Mouse (Mus musculus) forebrain, embryonic 11.5 days (tissue): ENCODE measurements around the gene Ppp4r1. TPM values are rescaled to one million over a fixed set of nuclear protein-coding genes. Genes with fewer than 3 reads are reported as not detected.

Experiments
- ATAC-seq: fragments of 200-750 bp; cut with Nextera tagmentation; replicated peaks from 2 replicates; pipeline ENCODE4 v1.8.0; 2017; ENCODE audit warnings: moderate TSS enrichment; ENCODE audit not compliant: low FRiP score
- DNase-seq: peaks from one replicate; pipeline ENCODE4 v3.0.0-alpha.2; 2017; ENCODE audit warnings: low spot score
- H3K27ac ChIP-seq: fragments of 300-500 bp; sonication (generic); 2 replicates; pipeline ENCODE4 v1.5.1; 2014; ENCODE audit warnings: low read depth, low read length
- H3K27me3 ChIP-seq: fragments of 300-500 bp; sonication (generic); 2 replicates; pipeline ENCODE4 v1.6.1; 2014; ENCODE audit warnings: mild to moderate bottlenecking, low read length, mixed read lengths; ENCODE audit not compliant: control insufficient read depth, insufficient read depth
- H3K36me3 ChIP-seq: fragments of 300-500 bp; sonication (generic); 2 replicates; pipeline ENCODE4 v1.6.1; 2014; ENCODE audit warnings: mild to moderate bottlenecking, low read length, moderate library complexity, mixed read lengths; ENCODE audit not compliant: control insufficient read depth, insufficient read depth
- H3K4me1 ChIP-seq: fragments of 300-500 bp; sonication (generic); replicated peaks from 2 replicates; pipeline ENCODE4 v1.6.1; 2014; ENCODE audit warnings: low read length, mixed read lengths; ENCODE audit not compliant: control insufficient read depth, insufficient read depth
- H3K4me2 ChIP-seq: fragments of 300-500 bp; sonication (generic); 2 replicates; pipeline ENCODE4 v1.6.1; 2014; ENCODE audit warnings: low read depth, mild to moderate bottlenecking, low read length, moderate library complexity, mixed read lengths; ENCODE audit not compliant: severe bottlenecking
- H3K4me3 ChIP-seq: fragments of 300-500 bp; sonication (generic); 2 replicates; pipeline ENCODE4 v1.5.1; 2014; ENCODE audit warnings: low read depth, low read length
- H3K9ac ChIP-seq: fragments of 300-500 bp; sonication (generic); 2 replicates; pipeline ENCODE4 v1.6.1; 2014; ENCODE audit warnings: low read length
- H3K9me3 ChIP-seq: fragments of 300-500 bp; sonication (generic); 2 replicates; pipeline ENCODE4 v1.6.1; 2016; ENCODE audit warnings: low read length, mixed read lengths; ENCODE audit not compliant: control insufficient read depth
- WGBS: fragments of 180-500 bp; shearing (Covaris S2); extraction: QIAGEN DNeasy Blood & Tissue Kit; methylation state at CpG from one replicate; pipeline ENCODE4 v1.1.7; 2014; 5-methylcytosine and 5-hydroxymethylcytosine counted together
- polyA plus RNA-seq: library from polyadenylated mRNA; unstranded; fragments of >200 nt; fragmentation: Nextera tagmentation; extraction: Ambion mirVana; gene quantifications from 2 replicates; pipeline ENCODE4 v1.2.1, GENCODE M21; 2014

Gene Ppp4r1
- polyA plus RNA-seq, 1 experiment from 2014 or later: 63.7 TPM

DNA sequence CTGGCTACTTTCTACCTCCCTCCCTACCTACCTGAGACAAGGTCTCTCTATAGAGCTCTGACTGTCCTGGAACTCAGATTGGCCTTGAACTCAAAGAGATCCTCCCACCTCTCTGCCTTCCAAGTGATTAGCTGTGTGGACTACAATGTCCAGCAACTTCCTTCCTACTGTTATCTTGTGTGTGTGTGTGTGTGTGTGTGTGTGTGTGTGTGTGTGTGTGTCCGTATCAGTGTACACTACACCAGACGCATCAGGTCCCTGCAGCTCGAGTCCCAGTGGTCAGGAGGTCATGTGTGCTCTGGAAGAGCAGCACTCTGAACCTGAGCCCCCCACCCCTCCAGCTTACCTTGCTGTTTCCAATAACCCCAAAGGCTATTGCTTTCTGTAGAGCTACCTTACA is 83.8 kb downstream of the Ppp4r1 start:
- no peaks in the 10 kb centered on the region; the same call in 1 of the 2 replicates for H3K36me3 ChIP-seq
- H3K9ac ChIP-seq: no peak overlapping the region
- no peak overlapping the region for H3K27ac ChIP-seq
- H3K4me3 ChIP-seq: no peak overlapping the region
- ATAC-seq: no peak
- H3K9me3 ChIP-seq: no peaks in the 10 kb centered on the region
- WGBS: 87% methylated on average over 3 of the region's 3 CpGs
- H3K4me2 ChIP-seq: no peak overlapping the region
- DNase-seq: no peak
- no peaks in the 10 kb centered on the region for H3K4me1 ChIP-seq
- H3K27me3 ChIP-seq: no peaks in the 10 kb centered on the region

DNA sequence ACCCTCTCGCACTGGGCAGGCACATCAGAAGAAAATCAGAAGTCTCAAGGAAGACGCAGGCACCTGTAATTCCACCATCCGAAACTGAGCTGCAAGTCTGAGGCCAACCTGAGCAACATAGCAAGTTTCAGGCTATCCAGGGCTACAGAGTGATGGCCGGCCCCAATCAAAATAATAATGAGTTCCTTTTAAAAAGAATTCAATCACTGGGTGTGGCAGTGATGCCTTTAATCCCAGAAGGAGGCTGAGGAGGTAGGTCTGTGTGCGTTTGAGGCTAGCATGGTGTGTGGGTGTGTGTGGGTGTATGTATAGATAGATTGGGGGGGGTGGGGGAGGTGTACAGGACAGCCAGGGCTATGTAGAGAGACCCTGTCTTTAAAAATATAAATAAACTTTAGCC is 85.6 kb downstream of the Ppp4r1 start:
- Histone ChIP-seq H3K4me1 (peaks cover 2% of the 10 kb centered on the region; the same call in 1 of the 2 replicates), H3K9me3 (no peaks in the 10 kb centered on the region), H3K4me2 (no peak overlapping the region), H3K36me3 (no peaks in the 10 kb centered on the region; the same call in 1 of the 2 replicates), H3K27ac (no peak overlapping the region), H3K9ac (no peak overlapping the region), H3K27me3 (no peaks in the 10 kb centered on the region), H3K4me3 (no peak overlapping the region)
- WGBS: 89% methylated on average over 5 of the region's 5 CpGs
- ATAC-seq (no peak), DNase-seq (no peak)

DNA sequence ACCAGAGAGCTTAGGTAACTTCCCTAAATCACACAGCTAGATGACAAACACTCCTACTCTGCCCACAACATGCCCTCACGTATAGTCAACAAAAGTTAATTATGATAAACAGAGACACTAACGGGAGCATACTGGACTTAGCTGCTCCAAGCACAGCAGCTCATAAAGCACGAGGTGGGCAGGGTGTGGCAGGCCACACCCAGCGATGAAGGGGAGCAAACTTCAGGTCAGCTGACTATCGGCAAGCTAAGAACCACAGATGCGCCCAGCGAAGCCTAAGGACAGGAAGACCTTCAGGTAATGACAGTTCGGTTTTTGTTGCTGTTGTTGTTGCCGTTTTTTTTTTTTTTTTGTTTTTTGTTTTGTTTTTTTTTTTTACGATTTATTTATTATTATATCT is 87.3 kb downstream of the Ppp4r1 start:
- peaks cover 2% of the 10 kb centered on the region; the same call in 1 of the 2 replicates for H3K4me1 ChIP-seq
- no peak overlapping the region for H3K27ac ChIP-seq
- H3K27me3 ChIP-seq: no peaks in the 10 kb centered on the region
- ATAC-seq: no peak
- no peak overlapping the region for H3K9ac ChIP-seq
- no peak overlapping the region for H3K4me2 ChIP-seq
- WGBS: 92% methylated on average over 10 of the region's 10 CpGs
- no peak for DNase-seq
- H3K4me3 ChIP-seq: no peak overlapping the region
- H3K36me3 ChIP-seq: no peaks in the 10 kb centered on the region; the same call in 1 of the 2 replicates
- no peaks in the 10 kb centered on the region for H3K9me3 ChIP-seq

DNA sequence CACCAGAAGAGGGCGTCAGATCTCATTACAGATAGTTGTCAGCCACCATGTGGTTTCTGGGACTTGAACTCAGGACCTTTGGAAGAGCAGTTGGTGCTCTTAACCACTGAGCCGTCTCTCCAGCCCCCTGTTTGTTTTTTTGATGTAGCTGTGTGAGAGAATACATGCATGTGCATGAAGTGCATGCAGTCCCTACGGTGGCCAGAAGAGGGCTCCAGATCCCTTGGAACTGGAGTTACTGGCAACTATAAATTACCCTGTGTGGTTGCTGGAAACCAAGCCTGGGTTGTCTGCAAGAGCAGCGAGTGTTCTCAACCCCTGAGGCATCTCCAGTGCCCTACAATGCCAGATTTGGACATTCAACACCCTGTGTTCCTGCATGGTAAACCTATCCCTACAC is 87.8 kb downstream of the Ppp4r1 start:
- 45% methylated on average over 4 of the region's 4 CpGs for WGBS
- no peak overlapping the region for H3K27ac ChIP-seq
- H3K4me2 ChIP-seq: no peak overlapping the region

GRCm38 (mm10) chr17:65871641-65872041 is 89.3 kb downstream of the Ppp4r1 start:
- peaks cover 2% of the 10 kb centered on the region; the same call in 1 of the 2 replicates for H3K4me1 ChIP-seq
- ATAC-seq (no peak), DNase-seq (peak; percentile 42)
- H3K27ac ChIP-seq: no peak overlapping the region
- H3K36me3 ChIP-seq: no peaks in the 10 kb centered on the region; the same call in 1 of the 2 replicates
- 50% methylated on average over 5 of the region's 5 CpGs for WGBS
- H3K27me3 ChIP-seq: no peaks in the 10 kb centered on the region
- H3K4me2 ChIP-seq: no peak overlapping the region
- no peak overlapping the region for H3K4me3 ChIP-seq
- H3K9me3 ChIP-seq: no peaks in the 10 kb centered on the region
- H3K9ac ChIP-seq: no peak overlapping the region

More for the DNA sequence above, 87.8 kb downstream of the Ppp4r1 start:
- Histone ChIP-seq H3K4me3 (no peak overlapping the region), H3K36me3 (no peaks in the 10 kb centered on the region; the same call in 1 of the 2 replicates), H3K27me3 (no peaks in the 10 kb centered on the region), H3K9ac (no peak overlapping the region), H3K9me3 (no peaks in the 10 kb centered on the region), H3K4me1 (peaks cover 2% of the 10 kb centered on the region; the same call in 1 of the 2 replicates)
- ATAC-seq: no peak
- DNase-seq: peak; percentile 86

DNA sequence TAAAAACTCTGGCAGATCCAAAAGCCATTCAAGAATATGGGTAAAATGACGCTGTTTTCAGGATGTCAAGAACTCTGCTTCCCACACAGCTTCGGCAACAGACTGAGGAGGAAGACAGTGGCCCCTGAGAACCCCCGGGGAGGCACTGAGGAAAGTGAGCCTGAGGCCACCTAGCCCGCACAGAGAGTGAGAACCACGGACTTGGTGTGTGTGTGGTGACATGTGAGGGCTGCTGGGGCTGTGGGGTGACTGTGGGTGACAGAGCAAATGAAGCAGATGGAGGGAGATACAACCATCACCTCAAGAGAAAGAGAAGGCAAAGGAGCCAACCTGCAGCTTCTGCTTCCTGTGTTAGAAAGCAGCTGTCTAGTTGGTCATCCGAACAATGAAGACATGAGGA is 89.7 kb downstream of the Ppp4r1 start:
- H3K4me2 ChIP-seq: no peak overlapping the region
- peaks cover 2% of the 10 kb centered on the region; the same call in 1 of the 2 replicates for H3K4me1 ChIP-seq
- DNase-seq (peak; percentile 46), ATAC-seq (no peak)
- H3K27ac ChIP-seq: no peak overlapping the region
- 70% methylated on average over 6 of the region's 6 CpGs for WGBS
- H3K4me3 ChIP-seq: no peak overlapping the region
- no peaks in the 10 kb centered on the region for H3K27me3 ChIP-seq
- no peak overlapping the region for H3K9ac ChIP-seq
- no peaks in the 10 kb centered on the region for H3K9me3 ChIP-seq
- H3K36me3 ChIP-seq: no peaks in the 10 kb centered on the region

DNA sequence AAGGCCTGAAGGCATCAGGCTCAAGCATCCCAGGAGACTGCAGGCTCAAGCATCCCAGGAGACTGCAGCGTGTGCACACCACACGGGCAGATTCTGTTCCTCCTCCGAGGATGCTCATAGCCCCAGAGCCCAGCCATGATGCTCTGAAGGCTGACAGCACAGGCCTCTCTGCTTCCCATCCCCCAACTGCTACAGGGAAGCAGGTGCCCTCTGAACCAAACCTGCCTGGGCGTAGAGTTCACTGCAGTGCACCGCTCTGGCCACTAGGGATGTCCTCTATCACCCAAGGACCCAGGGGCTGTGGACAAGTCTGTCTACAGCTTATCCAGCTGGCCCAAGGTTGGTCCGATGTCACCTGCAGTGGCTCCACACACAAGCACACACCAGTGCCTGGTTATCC is 90.3 kb downstream of the Ppp4r1 start:
- H3K4me3 ChIP-seq: no peak overlapping the region
- no peak overlapping the region for H3K4me2 ChIP-seq
- WGBS: 21% methylated on average over 6 of the region's 6 CpGs
- ATAC-seq: 0 out of 2 replicates have a peak, but pooled peaks have one; percentile 47
- H3K27ac ChIP-seq: no peak overlapping the region
- DNase-seq: peak; percentile 67
- no peak overlapping the region for H3K9ac ChIP-seq
- H3K36me3 ChIP-seq: no peaks in the 10 kb centered on the region
- H3K9me3 ChIP-seq: no peaks in the 10 kb centered on the region
- peaks cover 2% of the 10 kb centered on the region; the same call in 1 of the 2 replicates for H3K4me1 ChIP-seq
- H3K27me3 ChIP-seq: no peaks in the 10 kb centered on the region

DNA sequence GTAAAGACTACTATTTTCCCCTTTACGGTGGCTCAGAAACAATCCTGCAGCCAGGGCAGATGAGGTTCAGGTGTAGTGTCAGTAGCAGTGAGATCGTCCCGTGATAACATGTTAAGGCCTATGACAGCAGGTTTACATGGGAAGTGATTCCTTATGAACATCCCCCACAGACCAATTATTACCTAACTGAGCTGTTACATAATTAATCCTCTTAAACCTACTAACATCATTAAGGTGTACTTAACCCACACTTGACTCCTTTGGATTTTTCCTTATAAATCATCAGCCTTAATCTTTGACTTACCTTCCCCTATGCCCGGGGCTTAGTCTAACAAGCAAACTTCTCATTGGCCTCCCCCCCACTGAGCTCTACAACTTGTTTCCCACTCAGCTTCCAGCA is 90.8 kb downstream of the Ppp4r1 start:
- 81% methylated on average over 4 of the region's 4 CpGs for WGBS
- Histone ChIP-seq H3K4me3 (no peak overlapping the region), H3K36me3 (no peaks in the 10 kb centered on the region), H3K27me3 (no peaks in the 10 kb centered on the region), H3K9me3 (no peaks in the 10 kb centered on the region), H3K27ac (no peak overlapping the region), H3K4me2 (no peak overlapping the region), H3K4me1 (peaks cover 2% of the 10 kb centered on the region; the same call in 1 of the 2 replicates), H3K9ac (no peak overlapping the region)
- ATAC-seq (no peak), DNase-seq (peak; percentile 20)

DNA sequence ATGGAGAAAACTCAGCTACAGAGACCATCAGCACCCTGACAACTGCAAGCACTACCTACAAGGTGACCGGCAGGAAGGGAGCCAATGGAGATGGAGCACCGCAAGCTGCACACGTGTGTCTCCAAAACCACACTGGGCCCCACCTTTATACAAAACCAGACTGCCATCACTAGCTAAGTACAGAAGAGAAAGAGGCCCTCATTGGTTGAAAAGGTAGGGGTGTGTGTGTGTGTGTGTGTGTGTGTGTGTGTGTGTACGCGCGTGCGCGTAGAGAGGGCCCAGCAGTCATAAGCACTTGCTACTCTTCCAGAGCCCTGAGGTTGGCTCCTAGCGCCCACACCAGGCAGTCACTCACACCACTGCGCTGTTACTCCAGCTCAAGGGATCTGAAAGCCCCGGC is 91.5 kb downstream of the Ppp4r1 start:
- DNase-seq (peak; percentile 46), ATAC-seq (no peak)
- Histone ChIP-seq H3K4me3 (no peak overlapping the region), H3K36me3 (no peaks in the 10 kb centered on the region), H3K27me3 (no peaks in the 10 kb centered on the region), H3K9me3 (no peaks in the 10 kb centered on the region), H3K9ac (no peak overlapping the region), H3K4me2 (no peak overlapping the region), H3K4me1 (peaks cover 2% of the 10 kb centered on the region; the same call in 1 of the 2 replicates), H3K27ac (no peak overlapping the region)
- 95% methylated on average over 11 of the region's 11 CpGs for WGBS
